Mouse (Mus musculus): ENCODE results near the gene Rad54l2. TPM values are rescaled to one million over a fixed set of nuclear protein-coding genes. Genes with fewer than 3 reads are reported as not detected.
A peak's percentile ranks its signal among the peaks of the same experiment; 100 is the strongest.

The Rad54l2 gene
- polyA plus RNA-seq, 1 experiment from 2014 or later = 1.6 TPM

GRCm38 (mm10) chr9:106818191-106818590 is 29.2 kb upstream of the Rad54l2 start:
- no peaks in the 10 kb centered on the region for H3K27me3 ChIP-seq (ENCODE audit: control insufficient read depth, insufficient read depth, low read length)
- no peak overlapping the region for H3K4me3 ChIP-seq (ENCODE audit: low read depth, low read length)
- peak; percentile 18 for DNase-seq (ENCODE audit: low spot score)
- no peak overlapping the region for H3K9ac ChIP-seq (ENCODE audit: low read length)
- 63% methylated on average over 6 of the region's 6 CpGs for WGBS
- H3K27ac ChIP-seq (replicated peaks) = no peak overlapping the region
- no peaks in the 10 kb centered on the region for H3K9me3 ChIP-seq (ENCODE audit: control insufficient read depth, low read length)
- H3K4me2 ChIP-seq (replicated peaks; ENCODE audit: low read depth) = no peak overlapping the region
- TF ChIP-seq CTCF (IDR thresholded peaks at IDR 0.05; ENCODE audit: low read depth) (no peak), EP300 (optimal IDR thresholded peaks at IDR 0.05) (no peak)
- ATAC-seq (ENCODE audit: low FRiP score, low TSS enrichment) = no peak
- no peaks in the 10 kb centered on the region for H3K36me3 ChIP-seq (ENCODE audit: control insufficient read depth, insufficient read depth, low read length)
- H3K4me1 ChIP-seq (replicated peaks; ENCODE audit: control insufficient read depth, insufficient read depth) = no peaks in the 10 kb centered on the region

- no peak overlapping the region for H3K4me2 ChIP-seq (replicated peaks; ENCODE audit: low read depth)
- no peaks in the 10 kb centered on the region for H3K36me3 ChIP-seq (ENCODE audit: control insufficient read depth, insufficient read depth, low read length)
- no peak overlapping the region for H3K9ac ChIP-seq (ENCODE audit: low read length)
- DNase-seq (ENCODE audit: low spot score) (no peak), ATAC-seq (ENCODE audit: low FRiP score, low TSS enrichment) (no peak)
- no peaks in the 10 kb centered on the region for H3K4me1 ChIP-seq (replicated peaks; ENCODE audit: control insufficient read depth, insufficient read depth)
- TF ChIP-seq CTCF (IDR thresholded peaks at IDR 0.05; ENCODE audit: low read depth) (no peak), EP300 (optimal IDR thresholded peaks at IDR 0.05) (no peak)
- H3K4me3 ChIP-seq (ENCODE audit: low read depth, low read length) = no peak overlapping the region
- WGBS = 79% methylated on average over 4 of the region's 4 CpGs
- no peaks in the 10 kb centered on the region for H3K27me3 ChIP-seq (ENCODE audit: control insufficient read depth, insufficient read depth, low read length)
- H3K27ac ChIP-seq (replicated peaks) = no peak overlapping the region
- no peaks in the 10 kb centered on the region for H3K9me3 ChIP-seq (ENCODE audit: control insufficient read depth, low read length)
Observed at GRCm38 (mm10) chr9:106806503-106806902, 17.5 kb upstream of the Rad54l2 start.

- peak; percentile 26 for DNase-seq (ENCODE audit: low spot score)
- Histone ChIP-seq H3K4me1 (replicated peaks; ENCODE audit: control insufficient read depth, insufficient read depth) (no peaks in the 10 kb centered on the region), H3K4me2 (replicated peaks; ENCODE audit: low read depth) (no peak overlapping the region), H3K4me3 (ENCODE audit: low read depth, low read length) (no peak overlapping the region), H3K27me3 (ENCODE audit: control insufficient read depth, insufficient read depth, low read length) (no peaks in the 10 kb centered on the region), H3K9me3 (ENCODE audit: control insufficient read depth, low read length) (no peaks in the 10 kb centered on the region), H3K27ac (replicated peaks) (no peak overlapping the region), H3K36me3 (ENCODE audit: control insufficient read depth, insufficient read depth, low read length) (no peaks in the 10 kb centered on the region), H3K9ac (ENCODE audit: low read length) (no peak overlapping the region)
- TF ChIP-seq CTCF (IDR thresholded peaks at IDR 0.05; ENCODE audit: low read depth) (no peak), EP300 (optimal IDR thresholded peaks at IDR 0.05) (no peak)
- 59% methylated on average over 6 of the region's 6 CpGs for WGBS
- no peak for ATAC-seq (ENCODE audit: low FRiP score, low TSS enrichment)
Observed at GRCm38 (mm10) chr9:106790831-106791230, 1.8 kb upstream of the Rad54l2 start.

GRCm38 (mm10) chr9:106789363-106789762 is 369 bp upstream of the Rad54l2 start:
- Histone ChIP-seq H3K36me3 (ENCODE audit: control insufficient read depth, insufficient read depth, low read length) (no peaks in the 10 kb centered on the region), H3K9me3 (ENCODE audit: control insufficient read depth, low read length) (no peaks in the 10 kb centered on the region), H3K4me3 (ENCODE audit: low read depth, low read length) (peak overlapping the region; percentile 99), H3K4me2 (replicated peaks; ENCODE audit: low read depth) (peak overlapping the region; percentile 75), H3K9ac (ENCODE audit: low read length) (peak overlapping the region; percentile 99), H3K27ac (replicated peaks) (no peak overlapping the region), H3K4me1 (replicated peaks; ENCODE audit: control insufficient read depth, insufficient read depth) (no peaks in the 10 kb centered on the region), H3K27me3 (ENCODE audit: control insufficient read depth, insufficient read depth, low read length) (no peaks in the 10 kb centered on the region)
- ATAC-seq (ENCODE audit: low FRiP score, low TSS enrichment) (no peak), DNase-seq (ENCODE audit: low spot score) (peak; percentile 18)
- TF ChIP-seq CTCF (IDR thresholded peaks at IDR 0.05; ENCODE audit: low read depth) = no peak
- no peak for TF ChIP-seq EP300 (optimal IDR thresholded peaks at IDR 0.05)
- 6% methylated on average over 10 of the region's 10 CpGs for WGBS

GRCm38 (mm10) chr9:106787979-106788811 is 799 bp downstream of the Rad54l2 start:
- Histone ChIP-seq H3K9me3 (ENCODE audit: control insufficient read depth, low read length) (no peaks in the 10 kb centered on the region), H3K4me1 (replicated peaks; ENCODE audit: control insufficient read depth, insufficient read depth) (no peaks in the 10 kb centered on the region), H3K36me3 (ENCODE audit: control insufficient read depth, insufficient read depth, low read length) (no peaks in the 10 kb centered on the region), H3K4me3 (ENCODE audit: low read depth, low read length) (peak overlapping the region; percentile 99), H3K4me2 (replicated peaks; ENCODE audit: low read depth) (peak overlapping the region; percentile 75), H3K9ac (ENCODE audit: low read length) (peak overlapping the region; percentile 99), H3K27me3 (ENCODE audit: control insufficient read depth, insufficient read depth, low read length) (no peaks in the 10 kb centered on the region), H3K27ac (replicated peaks) (peak overlapping the region; percentile 92)
- TF ChIP-seq CTCF (IDR thresholded peaks at IDR 0.05; ENCODE audit: low read depth) = no peak
- no peak for TF ChIP-seq EP300 (optimal IDR thresholded peaks at IDR 0.05)
- WGBS = 5% methylated on average over 23 of the region's 23 CpGs
- ATAC-seq (ENCODE audit: low FRiP score, low TSS enrichment) (no peak), DNase-seq (ENCODE audit: low spot score) (peak; percentile 22)

- no peaks in the 10 kb centered on the region for H3K9me3 ChIP-seq (ENCODE audit: control insufficient read depth, low read length)
- H3K27ac ChIP-seq (replicated peaks) = no peak overlapping the region
- no peaks in the 10 kb centered on the region for H3K27me3 ChIP-seq (ENCODE audit: control insufficient read depth, insufficient read depth, low read length)
- DNase-seq (ENCODE audit: low spot score) = no peak
- no peaks in the 10 kb centered on the region for H3K4me1 ChIP-seq (replicated peaks; ENCODE audit: control insufficient read depth, insufficient read depth)
- H3K4me2 ChIP-seq (replicated peaks; ENCODE audit: low read depth) = no peak overlapping the region
- WGBS = 66% methylated on average over 3 of the region's 3 CpGs
- H3K9ac ChIP-seq (ENCODE audit: low read length) = no peak overlapping the region
- TF ChIP-seq CTCF (IDR thresholded peaks at IDR 0.05; ENCODE audit: low read depth) (no peak), EP300 (optimal IDR thresholded peaks at IDR 0.05) (no peak)
- H3K36me3 ChIP-seq (ENCODE audit: control insufficient read depth, insufficient read depth, low read length) = no peaks in the 10 kb centered on the region
- no peak for ATAC-seq (ENCODE audit: low FRiP score, low TSS enrichment)
- H3K4me3 ChIP-seq (ENCODE audit: low read depth, low read length) = no peak overlapping the region
Observed at GRCm38 (mm10) chr9:106785206-106785605, 3.8 kb downstream of the Rad54l2 start.
